Mouse (Mus musculus): Measurements from ENCODE around the gene Vmn1r11.

The Vmn1r11 gene

GRCm38 (mm10) chr6:57133155-57133554 lies at the start of gene Vmn1r11:
Vmn1r11 (plus strand) TSS chr6:57133455.
- DNase-seq: no peak

DNA sequence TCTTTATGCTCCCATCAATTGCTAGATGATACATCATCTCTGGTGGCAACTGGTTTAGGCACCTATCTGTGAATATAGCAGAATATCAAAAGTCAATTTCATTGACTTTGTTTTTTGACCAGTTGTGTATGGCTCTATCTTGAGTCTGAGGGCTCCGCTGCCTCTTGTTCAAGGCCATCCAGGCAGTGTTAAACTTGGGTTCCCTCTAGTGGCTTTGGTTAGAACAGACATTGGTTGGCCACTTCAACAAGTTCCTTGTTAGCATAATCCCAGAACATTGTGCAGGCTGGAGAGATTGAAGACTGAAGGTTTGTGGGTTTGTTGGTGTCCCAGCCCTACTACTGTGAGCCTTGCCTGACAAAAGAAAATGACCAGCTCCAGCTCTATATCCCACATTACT lies 26.9 kb upstream of the Vmn1r11 start:
- no peak for DNase-seq

DNA sequence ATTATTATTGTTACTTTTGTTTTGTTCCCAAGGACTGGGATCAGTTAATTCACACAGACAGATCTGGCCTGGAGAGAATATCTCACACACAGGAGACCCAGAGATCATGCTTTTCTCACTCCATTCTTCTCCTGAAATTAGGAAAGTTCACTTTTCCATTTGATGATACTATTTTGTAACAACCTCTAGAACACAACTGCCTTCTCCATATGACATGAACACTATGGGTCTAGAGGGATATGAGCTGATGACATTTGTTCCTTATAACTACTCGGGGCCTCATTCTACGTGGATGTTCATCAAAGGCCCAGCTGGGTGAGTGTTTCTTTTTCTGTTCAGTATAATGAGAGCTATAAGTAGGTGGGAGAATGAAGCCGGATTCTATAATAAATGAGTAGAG lies 24.1 kb upstream of the Vmn1r11 start, which contains the start of gene Vmn1r10:
Gene Vmn1r10 (plus strand): TSS at position 301 of the 400 bp plus-strand sequence.
- DNase-seq: no peak

- no peak for DNase-seq
Observed at GRCm38 (mm10) chr6:57156619-57157018, 23.4 kb downstream of the Vmn1r11 start, which contains the start of gene Vmn1r12. Vmn1r12 (plus strand) TSS chr6:57156919.

Data from B cell, adult 2 months (primary cell).